Mouse (Mus musculus) urinary bladder, postnatal 4 days (tissue): Measurements from ENCODE around the gene Csrp2.

Experiments
- DNase-seq, 2 experiments: peaks; one replicate each; pipeline ENCODE4 v3.0.0; 2021 to 2022; ENCODE audit warnings: low spot score in 2 of 2

The Csrp2 gene

GRCm38 (mm10) chr10:110971044-110971443 lies 51.5 kb downstream of the Csrp2 start:
- no peak for DNase-seq

- DNase-seq = no peak
Observed at GRCm38 (mm10) chr10:110971483-110971882, 51.9 kb downstream of the Csrp2 start.

- no peak for DNase-seq
Observed at GRCm38 (mm10) chr10:110971998-110972397, 52.4 kb downstream of the Csrp2 start.

DNA sequence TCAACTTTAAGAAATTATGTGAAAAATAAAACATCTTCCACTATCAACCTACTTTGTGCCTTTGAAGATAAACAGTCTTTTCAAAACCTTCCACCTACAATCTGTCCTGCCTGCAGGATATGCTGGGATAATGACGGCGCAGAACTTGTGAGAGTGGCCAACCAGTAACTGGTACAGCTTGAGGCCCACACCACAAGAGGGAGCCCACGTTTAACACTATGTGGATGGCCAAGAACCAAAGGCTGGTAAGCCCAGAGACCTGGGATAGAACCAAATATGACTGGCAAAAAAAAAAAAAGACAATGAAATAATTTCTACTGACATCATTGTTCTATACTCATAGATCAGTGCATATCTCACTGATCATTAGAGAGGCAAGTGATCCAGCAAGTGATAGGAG lies 54.9 kb downstream of the Csrp2 start:
- DNase-seq = no peak

- DNase-seq = no peak
Observed at GRCm38 (mm10) chr10:110974885-110975284, 55.3 kb downstream of the Csrp2 start.

DNA sequence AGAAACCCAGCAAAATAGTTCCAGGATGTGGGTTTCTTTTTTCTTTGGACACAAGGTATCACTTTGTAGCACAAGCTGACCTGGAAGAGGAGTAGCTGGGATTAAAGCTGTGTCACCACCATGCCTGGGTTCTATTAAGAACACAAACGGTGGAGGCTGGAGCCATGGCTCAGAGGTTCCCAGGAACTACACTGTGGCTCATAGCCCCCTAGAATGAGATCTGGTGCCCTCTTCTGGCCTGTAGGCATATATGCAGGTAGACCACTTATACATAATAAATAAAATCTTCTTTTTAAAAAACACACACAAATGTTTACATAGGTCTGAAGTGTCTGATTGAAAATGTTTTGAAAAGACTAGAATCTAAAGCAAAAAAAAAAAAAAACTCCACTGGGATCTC lies 56.5 kb downstream of the Csrp2 start:
- no peak for DNase-seq

- no peak for DNase-seq
Observed at GRCm38 (mm10) chr10:110977379-110977778, 57.8 kb downstream of the Csrp2 start.

GRCm38 (mm10) chr10:110979431-110979830 lies 59.8 kb downstream of the Csrp2 start:
- no peak for DNase-seq

GRCm38 (mm10) chr10:110980441-110980840 lies 60.9 kb downstream of the Csrp2 start:
- DNase-seq = no peak

DNA sequence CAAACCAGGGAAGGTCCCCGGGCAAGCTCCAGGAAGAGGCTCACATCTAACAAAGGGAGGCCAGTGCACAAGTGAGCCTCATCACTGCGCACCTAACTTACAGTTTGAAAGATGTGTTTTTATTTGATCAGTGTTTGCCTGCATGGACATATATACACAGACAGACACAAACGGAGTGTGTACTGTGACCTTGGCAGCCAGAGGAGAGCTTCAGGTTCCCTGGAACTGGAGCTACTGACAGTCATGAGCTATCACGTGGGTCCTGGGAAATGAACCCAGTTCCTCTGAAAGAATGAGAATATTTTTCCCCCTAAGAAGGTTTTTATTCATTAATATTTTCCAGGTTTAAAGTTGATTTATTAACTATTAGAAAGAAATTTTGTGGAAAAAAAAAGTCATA lies 63.2 kb downstream of the Csrp2 start:
- no peak for DNase-seq

DNA sequence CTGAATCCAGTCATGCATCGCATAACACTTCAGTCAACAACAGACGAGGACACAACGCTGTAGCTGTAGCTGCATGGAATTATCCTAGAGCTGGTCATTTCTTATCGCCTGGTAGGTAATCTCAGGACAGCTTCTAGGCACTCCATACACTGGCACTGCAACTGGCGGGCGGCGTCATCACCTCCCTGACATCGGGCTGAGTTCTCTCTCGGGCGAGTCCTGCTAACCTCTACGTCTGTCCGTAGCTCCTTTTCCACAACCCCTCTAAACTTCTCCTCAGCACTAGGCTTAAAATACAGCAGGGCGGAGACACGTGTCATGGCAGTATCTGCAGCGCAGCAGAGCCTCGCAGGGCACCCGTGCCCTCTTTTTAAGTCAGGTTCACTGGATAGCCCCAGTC lies 67.1 kb downstream of the Csrp2 start:
- no peak for DNase-seq
